Mouse (Mus musculus) kidney, postnatal 14 days (tissue): ENCODE results near the gene Gm32802.
"Not testable (repeated sequence)": the region's sequence is repeated elsewhere in the genome, so short reads cannot be mapped to it uniquely, and the experiment has no call there.

Source experiments
- DNase-seq: peaks from one replicate; pipeline ENCODE4 v3.0.0; 2022; ENCODE audit warnings: mixed read lengths

The Gm32802 gene

GRCm38 (mm10) chr10:118258388-118258787 is at the start of gene Gm32802:
TSS of gene Gm32802 (plus strand) at chr10:118258688.
- DNase-seq, result not testable (repeated sequence)

- not testable (repeated sequence) for DNase-seq
These were observed 42.6 kb upstream of the Gm32802 start for GRCm38 (mm10) chr10:118215719-118216393.

GRCm38 (mm10) chr10:118227629-118228028 is 30.9 kb upstream of the Gm32802 start:
- not testable (repeated sequence) for DNase-seq

- not testable (repeated sequence) for DNase-seq
These were observed 25.9 kb upstream of the Gm32802 start for GRCm38 (mm10) chr10:118232607-118233006.

GRCm38 (mm10) chr10:118240680-118241079 is 17.8 kb upstream of the Gm32802 start, which contains the start of gene Gm32717:
TSS of gene Gm32717 (minus strand) at chr10:118240780.
- not testable (repeated sequence) for DNase-seq

GRCm38 (mm10) chr10:118249006-118249595 is 9.4 kb upstream of the Gm32802 start:
- DNase-seq, result not testable (repeated sequence)

GRCm38 (mm10) chr10:118250852-118251295 is 7.6 kb upstream of the Gm32802 start:
- DNase-seq, result peak; percentile 18

GRCm38 (mm10) chr10:118268812-118269211 is 10.3 kb downstream of the Gm32802 start:
- DNase-seq, result not testable (repeated sequence)

- not testable (repeated sequence) for DNase-seq
These were observed 12.9 kb downstream of the Gm32802 start for GRCm38 (mm10) chr10:118271416-118271815.

- not testable (repeated sequence) for DNase-seq
These were observed 19.6 kb downstream of the Gm32802 start for GRCm38 (mm10) chr10:118278069-118278468.

GRCm38 (mm10) chr10:118282565-118282964 is 24.1 kb downstream of the Gm32802 start:
- not testable (repeated sequence) for DNase-seq

- DNase-seq, result not testable (repeated sequence)
These were observed 24.5 kb downstream of the Gm32802 start for GRCm38 (mm10) chr10:118283016-118283415.

- no peak for DNase-seq
These were observed 36.5 kb downstream of the Gm32802 start, which contains the start of gene Iltifb for GRCm38 (mm10) chr10:118294938-118295337. TSS of gene Iltifb (minus strand) at chr10:118295038.

- not testable (repeated sequence) for DNase-seq
These were observed 43.6 kb downstream of the Gm32802 start for GRCm38 (mm10) chr10:118302133-118302532.
